Mouse (Mus musculus): ENCODE measurements around the gene Babam2.

- TF ChIP-seq CTCF (IDR thresholded peaks at IDR 0.05; ENCODE audit: extremely low read depth, insufficient read depth, low read length) (no peak), POLR2A (IDR thresholded peaks at IDR 0.05; ENCODE audit: extremely low read depth, insufficient read depth, low read length) (no peak)
Observed at GRCm38 (mm10) chr5:32124957-32125356, 427.5 kb downstream of the Babam2 start.
